Mouse (Mus musculus): ENCODE measurements around the gene Klk10. TPM values are rescaled to one million over a fixed set of nuclear protein-coding genes. Genes with fewer than 3 reads are reported as not detected.

The Klk10 gene
- 0.10 and 0.30 TPM in 2 replicates for polyA plus RNA-seq (2015; fragmentation: Nextera tagmentation; extraction: Ambion mirVana)

DNA sequence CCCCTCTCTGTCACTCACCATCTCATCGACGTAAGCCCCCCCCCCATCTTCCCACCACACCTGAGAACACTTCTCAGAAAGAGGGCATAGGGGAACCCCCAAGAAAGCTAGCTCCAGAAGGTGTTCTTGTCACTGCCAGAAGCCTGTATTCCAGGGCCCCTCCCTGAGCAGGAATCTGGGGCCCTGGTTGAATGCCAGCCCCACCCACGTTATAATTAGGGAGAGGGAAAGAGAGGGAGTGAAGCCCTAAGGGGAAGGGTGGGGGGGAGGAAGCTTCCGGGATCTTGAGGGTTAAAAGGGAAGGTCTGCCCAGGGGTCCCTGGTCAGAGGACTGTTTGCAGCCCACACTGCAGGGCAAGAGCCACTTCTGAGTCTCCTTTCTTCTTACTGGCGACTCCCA, at the start of gene Klk10:
Gene Klk10 (plus strand): TSS at position 290 of the 400 bp plus-strand sequence.
- H3K4me3 ChIP-seq, result no peak within 1 kb of the TSS

GRCm38 (mm10) chr7:43747788-43748187, 33.0 kb upstream of the Klk10 start:
- Histone ChIP-seq H3K9me3 (no peaks in the 10 kb centered on the region), H3K4me3 (no peak overlapping the region), H3K4me1 (replicated peaks) (no peaks in the 10 kb centered on the region), H3K27me3 (no peaks in the 10 kb centered on the region), H3K36me3 (no peaks in the 10 kb centered on the region), H3K27ac (replicated peaks) (no peak overlapping the region), H3K4me2 (no peak overlapping the region), H3K9ac (no peak overlapping the region)
- 58% methylated on average over 1 of the region's 1 CpGs for WGBS
- no peak for ATAC-seq (ENCODE audit: low FRiP score, low read depth)

More for the DNA sequence above, at the start of gene Klk10:
- Histone ChIP-seq H3K9ac (no peak within 1 kb of the TSS), H3K4me1 (replicated peaks) (peaks cover 8% of the 10 kb centered on the region), H3K27me3 (0 out of 2 replicates have a peak, but pooled peaks cover 3% of the 10 kb centered on the region), H3K4me2 (no peak within 1 kb of the TSS), H3K27ac (replicated peaks) (no peak within 1 kb of the TSS), H3K36me3 (no peaks in the 10 kb centered on the region), H3K9me3 (no peaks in the 10 kb centered on the region)
- ATAC-seq (ENCODE audit: low FRiP score, low read depth), result no peak
- WGBS, result 54% methylated on average over 5 of the region's 5 CpGs

- H3K9me3 ChIP-seq, result no peaks in the 10 kb centered on the region
- no peaks in the 10 kb centered on the region for H3K4me1 ChIP-seq (replicated peaks)
- H3K36me3 ChIP-seq, result no peaks in the 10 kb centered on the region
- no peak overlapping the region for H3K4me2 ChIP-seq
- H3K27ac ChIP-seq (replicated peaks), result no peak overlapping the region
- no peaks in the 10 kb centered on the region for H3K27me3 ChIP-seq
- H3K9ac ChIP-seq, result no peak overlapping the region
- no peak overlapping the region for H3K4me3 ChIP-seq
- 83% methylated on average over 2 of the region's 2 CpGs for WGBS
- ATAC-seq (ENCODE audit: low FRiP score, low read depth), result no peak
Measured at GRCm38 (mm10) chr7:43752806-43753205, 28.0 kb upstream of the Klk10 start.

- H3K36me3 ChIP-seq, result no peaks in the 10 kb centered on the region
- 43% methylated on average over 8 of the region's 8 CpGs for WGBS
- no peak overlapping the region for H3K9ac ChIP-seq
- H3K4me1 ChIP-seq (replicated peaks), result no peaks in the 10 kb centered on the region
- H3K4me2 ChIP-seq, result no peak overlapping the region
- ATAC-seq (ENCODE audit: low FRiP score, low read depth), result no peak
- H3K9me3 ChIP-seq, result no peaks in the 10 kb centered on the region
- no peak overlapping the region for H3K27ac ChIP-seq (replicated peaks)
- no peaks in the 10 kb centered on the region for H3K27me3 ChIP-seq
- H3K4me3 ChIP-seq, result no peak overlapping the region
Measured at GRCm38 (mm10) chr7:43766484-43766883, 14.4 kb upstream of the Klk10 start.

DNA sequence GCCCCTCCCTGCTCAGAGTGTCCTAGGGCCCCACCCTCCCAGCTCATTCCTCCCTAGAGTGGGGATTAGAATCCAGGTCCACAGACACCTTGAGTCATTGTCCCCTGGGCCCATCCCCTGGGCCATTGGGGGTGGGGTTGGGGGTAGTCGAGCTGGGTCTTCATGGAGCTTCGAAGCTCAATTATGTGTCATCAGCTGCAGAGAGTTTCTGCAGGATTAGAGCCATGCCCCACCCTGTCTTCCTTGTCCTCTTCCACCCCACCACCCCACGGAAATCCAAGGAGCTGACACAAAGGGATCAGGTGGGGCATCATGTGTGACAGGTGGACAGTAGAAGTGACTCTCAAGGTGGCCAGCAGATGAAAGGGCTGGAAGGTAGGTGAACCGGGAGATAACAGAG, 12.2 kb upstream of the Klk10 start, which contains the start of gene Klk12:
Gene Klk12 (plus strand): TSS at position 301 of the 400 bp plus-strand sequence.
- Histone ChIP-seq H3K4me1 (replicated peaks) (no peaks in the 10 kb centered on the region), H3K36me3 (no peaks in the 10 kb centered on the region), H3K27me3 (no peaks in the 10 kb centered on the region), H3K9me3 (no peaks in the 10 kb centered on the region), H3K4me2 (no peak within 1 kb of the TSS), H3K9ac (no peak within 1 kb of the TSS), H3K27ac (replicated peaks) (no peak within 1 kb of the TSS), H3K4me3 (no peak within 1 kb of the TSS)
- WGBS, result 84% methylated on average over 4 of the region's 4 CpGs
- ATAC-seq (ENCODE audit: low FRiP score, low read depth), result no peak

- no peaks in the 10 kb centered on the region for H3K27me3 ChIP-seq
- H3K27ac ChIP-seq (replicated peaks), result no peak overlapping the region
- no peak for ATAC-seq (ENCODE audit: low FRiP score, low read depth)
- H3K9me3 ChIP-seq, result no peaks in the 10 kb centered on the region
- H3K4me2 ChIP-seq, result no peak overlapping the region
- H3K9ac ChIP-seq, result no peak overlapping the region
- H3K4me3 ChIP-seq, result no peak overlapping the region
- WGBS, result 90% methylated on average over 8 of the region's 8 CpGs
- no peaks in the 10 kb centered on the region for H3K36me3 ChIP-seq
- no peaks in the 10 kb centered on the region for H3K4me1 ChIP-seq (replicated peaks)
Measured at GRCm38 (mm10) chr7:43769636-43770035, 11.2 kb upstream of the Klk10 start.

GRCm38 (mm10) chr7:43770701-43771100, 10.1 kb upstream of the Klk10 start:
- Histone ChIP-seq H3K27ac (replicated peaks) (no peak overlapping the region), H3K4me2 (no peak overlapping the region), H3K27me3 (no peaks in the 10 kb centered on the region), H3K4me1 (replicated peaks) (no peaks in the 10 kb centered on the region), H3K9me3 (no peaks in the 10 kb centered on the region), H3K36me3 (no peaks in the 10 kb centered on the region), H3K9ac (no peak overlapping the region), H3K4me3 (no peak overlapping the region)
- ATAC-seq (ENCODE audit: low FRiP score, low read depth), result no peak
- 91% methylated on average over 10 of the region's 10 CpGs for WGBS

GRCm38 (mm10) chr7:43771916-43772315, 8.9 kb upstream of the Klk10 start:
- Histone ChIP-seq H3K9me3 (no peaks in the 10 kb centered on the region), H3K4me2 (no peak overlapping the region), H3K27ac (replicated peaks) (no peak overlapping the region), H3K4me3 (no peak overlapping the region), H3K9ac (no peak overlapping the region), H3K36me3 (no peaks in the 10 kb centered on the region), H3K4me1 (replicated peaks) (no peaks in the 10 kb centered on the region), H3K27me3 (no peaks in the 10 kb centered on the region)
- WGBS, result 95% methylated on average over 6 of the region's 6 CpGs
- no peak for ATAC-seq (ENCODE audit: low FRiP score, low read depth)

DNA sequence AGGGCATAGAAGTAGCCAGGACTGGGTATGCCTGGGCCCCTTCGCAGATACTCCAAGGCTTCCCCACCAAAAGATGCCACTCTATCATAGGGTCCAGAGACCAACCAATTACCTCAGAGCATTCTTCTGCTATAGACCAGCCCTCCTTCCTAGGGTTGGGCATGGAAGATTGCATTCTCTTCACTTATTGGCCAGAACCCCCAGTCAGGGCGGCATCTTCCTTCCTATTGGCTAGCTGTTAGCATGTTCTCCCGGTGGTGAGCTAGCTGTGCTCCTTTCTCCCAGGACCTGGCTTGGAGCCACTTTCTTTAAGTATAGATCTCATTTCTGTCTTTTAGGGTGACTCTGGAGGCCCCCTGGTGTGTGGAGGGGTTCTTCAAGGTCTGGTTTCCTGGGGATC, 7.9 kb upstream of the Klk10 start:
- Histone ChIP-seq H3K4me1 (replicated peaks) (no peaks in the 10 kb centered on the region), H3K4me2 (no peak overlapping the region)

DNA sequence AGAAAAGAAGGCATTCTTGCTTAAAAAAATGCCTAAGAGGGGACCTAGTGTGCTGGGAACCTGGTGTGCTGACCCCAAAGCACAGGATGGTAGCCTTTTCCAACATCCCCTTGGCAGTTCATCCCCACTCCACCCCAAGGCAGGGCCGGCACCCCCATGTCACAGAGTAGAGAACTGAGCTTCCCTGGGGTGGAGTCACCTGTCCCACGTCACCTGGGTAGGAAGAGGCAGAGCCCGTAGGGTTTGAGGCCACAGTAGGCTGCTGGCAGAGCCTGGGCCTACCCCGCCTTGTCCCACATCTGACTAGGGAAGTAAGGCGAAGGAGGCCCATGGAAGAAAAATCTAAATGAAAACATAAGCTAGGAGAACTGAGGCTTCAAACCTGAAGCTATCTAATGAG, 6.5 kb upstream of the Klk10 start, which contains the start of gene Klk11:
Gene Klk11 (plus strand): TSS at position 241 of the 400 bp plus-strand sequence.
- Histone ChIP-seq H3K9ac (no peak within 1 kb of the TSS), H3K36me3 (no peaks in the 10 kb centered on the region), H3K9me3 (no peaks in the 10 kb centered on the region), H3K27ac (replicated peaks) (no peak within 1 kb of the TSS), H3K27me3 (no peaks in the 10 kb centered on the region), H3K4me3 (no peak within 1 kb of the TSS), H3K4me2 (no peak within 1 kb of the TSS), H3K4me1 (replicated peaks) (no peaks in the 10 kb centered on the region)
- no peak for ATAC-seq (ENCODE audit: low FRiP score, low read depth)
- 91% methylated on average over 5 of the region's 5 CpGs for WGBS

More for the DNA sequence above, 7.9 kb upstream of the Klk10 start:
- Histone ChIP-seq H3K27me3 (no peaks in the 10 kb centered on the region), H3K9me3 (no peaks in the 10 kb centered on the region), H3K4me3 (no peak overlapping the region), H3K27ac (replicated peaks) (no peak overlapping the region), H3K36me3 (no peaks in the 10 kb centered on the region), H3K9ac (no peak overlapping the region)
- ATAC-seq (ENCODE audit: low FRiP score, low read depth), result no peak
- 67% methylated on average over 3 of the region's 3 CpGs for WGBS

GRCm38 (mm10) chr7:43774802-43775201, 6.0 kb upstream of the Klk10 start:
- H3K4me1 ChIP-seq (replicated peaks), result no peaks in the 10 kb centered on the region
- H3K9ac ChIP-seq, result no peak overlapping the region
- 49% methylated on average over 6 of the region's 6 CpGs for WGBS
- no peak for ATAC-seq (ENCODE audit: low FRiP score, low read depth)
- H3K27ac ChIP-seq (replicated peaks), result no peak overlapping the region
- H3K4me3 ChIP-seq, result no peak overlapping the region
- H3K36me3 ChIP-seq, result no peaks in the 10 kb centered on the region
- no peak overlapping the region for H3K4me2 ChIP-seq
- H3K9me3 ChIP-seq, result no peaks in the 10 kb centered on the region
- no peaks in the 10 kb centered on the region for H3K27me3 ChIP-seq

GRCm38 (mm10) chr7:43775311-43776057, 5.4 kb upstream of the Klk10 start:
- 62% methylated on average over 6 of the region's 7 CpGs for WGBS
- Histone ChIP-seq H3K4me1 (replicated peaks) (no peaks in the 10 kb centered on the region), H3K27me3 (no peaks in the 10 kb centered on the region), H3K9me3 (no peaks in the 10 kb centered on the region), H3K36me3 (no peaks in the 10 kb centered on the region), H3K4me2 (no peak overlapping the region), H3K4me3 (no peak overlapping the region), H3K9ac (no peak overlapping the region), H3K27ac (replicated peaks) (no peak overlapping the region)
- no peak for ATAC-seq (ENCODE audit: low FRiP score, low read depth)

- no peaks in the 10 kb centered on the region for H3K9me3 ChIP-seq
- H3K9ac ChIP-seq, result no peak overlapping the region
- no peaks in the 10 kb centered on the region for H3K36me3 ChIP-seq
- no peaks in the 10 kb centered on the region for H3K27me3 ChIP-seq
- H3K4me2 ChIP-seq, result no peak overlapping the region
- H3K27ac ChIP-seq (replicated peaks), result no peak overlapping the region
- no peak for ATAC-seq (ENCODE audit: low FRiP score, low read depth)
- H3K4me3 ChIP-seq, result no peak overlapping the region
- WGBS, result 89% methylated on average over 5 of the region's 5 CpGs
- H3K4me1 ChIP-seq (replicated peaks), result no peaks in the 10 kb centered on the region
Measured at GRCm38 (mm10) chr7:43776506-43776905, 4.3 kb upstream of the Klk10 start.

Data from hindbrain, embryonic 15.5 days (tissue).